Mouse (Mus musculus) myocyte (in vitro differentiated cells): ENCODE data around the gene Spdl1. TPM values are rescaled to one million over a fixed set of nuclear protein-coding genes. Genes with fewer than 3 reads are reported as not detected.

ENCODE experiments used
- H3K27me3 ChIP-seq: one replicate; pipeline ENCODE4 v1.6.1; 2011; ENCODE audit not compliant: control insufficient read depth, insufficient read depth, insufficient read length
- H3K36me3 ChIP-seq: one replicate; pipeline ENCODE4 v1.6.1; 2011; ENCODE audit not compliant: control insufficient read depth, insufficient read depth
- H3K4me2 ChIP-seq: one replicate; pipeline ENCODE4 v1.6.1; 2011; ENCODE audit warnings: low read depth, control low read depth
- H3K4me3 ChIP-seq: one replicate; pipeline ENCODE4 v1.5.1; 2011; ENCODE audit warnings: mild to moderate bottlenecking, control low read depth, moderate library complexity
- H3K79me2 ChIP-seq: one replicate; pipeline ENCODE4 v1.6.1; 2011; ENCODE audit not compliant: control insufficient read depth, insufficient read depth
- H3ac ChIP-seq: one replicate; pipeline ENCODE4 v1.6.1; 2011; ENCODE audit not compliant: control insufficient read depth, insufficient read length
- CEBPB ChIP-seq: IDR thresholded peaks from 2 replicates; pipeline ENCODE4 v1.6.1; 2011; ENCODE audit warnings: mild to moderate bottlenecking, moderate library complexity; ENCODE audit not compliant: poor library complexity, insufficient read depth, severe bottlenecking
- E2F4 ChIP-seq: IDR thresholded peaks from one replicate; pipeline ENCODE4 v1.6.1; 2011; ENCODE audit warnings: mild to moderate bottlenecking, control low read depth, moderate library complexity; ENCODE audit not compliant: insufficient read depth
- MAX ChIP-seq: IDR thresholded peaks from one replicate; pipeline ENCODE4 v1.6.1; 2011; ENCODE audit warnings: low read depth, mild to moderate bottlenecking, control low read depth
- MYOD1 ChIP-seq, 3 experiments: IDR thresholded peaks; one replicate each; pipeline ENCODE4 v1.6.1; 2011; ENCODE audit warnings: control low read depth in 2 of 3, low read depth in 2 of 3, mild to moderate bottlenecking in 2 of 3, moderate library complexity in 1 of 3; ENCODE audit not compliant: insufficient read length in 2 of 3, control insufficient read depth in 1 of 3
- MYOG ChIP-seq, 3 experiments: IDR thresholded peaks; one replicate each; pipeline ENCODE4 v1.6.1; 2011; ENCODE audit warnings: control low read depth in 2 of 3, low read depth in 2 of 3, mild to moderate bottlenecking in 2 of 3; ENCODE audit not compliant: insufficient read length in 2 of 3, control insufficient read depth in 1 of 3, insufficient read depth in 1 of 3
- POLR2A ChIP-seq: IDR thresholded peaks from one replicate; pipeline ENCODE4 v1.6.1; 2011; ENCODE audit warnings: low read depth, mild to moderate bottlenecking, control low read depth, moderate library complexity; ENCODE audit not compliant: insufficient read length
- POLR2AphosphoS2 ChIP-seq: IDR thresholded peaks from one replicate; pipeline ENCODE4 v1.6.1; 2011; ENCODE audit warnings: low read depth, control low read depth; ENCODE audit not compliant: insufficient read length
- REST ChIP-seq: IDR thresholded peaks from one replicate; pipeline ENCODE4 v1.6.1; 2011; ENCODE audit warnings: mild to moderate bottlenecking, control low read depth, moderate library complexity; ENCODE audit not compliant: insufficient read depth, insufficient read length
- SRF ChIP-seq: IDR thresholded peaks from one replicate; pipeline ENCODE4 v1.6.1; 2011; ENCODE audit warnings: low read depth; ENCODE audit not compliant: control insufficient read depth, insufficient read length
- TCF12 ChIP-seq: IDR thresholded peaks from one replicate; pipeline ENCODE4 v1.6.1; 2011; ENCODE audit warnings: mild to moderate bottlenecking, control low read depth; ENCODE audit not compliant: poor library complexity, insufficient read depth, severe bottlenecking
- TCF3 ChIP-seq: IDR thresholded peaks from one replicate; pipeline ENCODE4 v1.6.1; 2011; ENCODE audit warnings: low read depth, control low read depth; ENCODE audit not compliant: insufficient read length
- USF1 ChIP-seq: IDR thresholded peaks from one replicate; pipeline ENCODE4 v1.6.1; 2011; ENCODE audit warnings: low read depth, mild to moderate bottlenecking, control low read depth, moderate library complexity
- polyA plus RNA-seq: library from polyadenylated mRNA; unstranded; fragments of >200 nt; fragmentation: generic; extraction: Trizol; gene quantifications from one replicate; pipeline ENCODE4 v1.2.1, GENCODE M21; 2012; ENCODE audit warnings: missing spikeins

The Spdl1 gene
- polyA plus RNA-seq, 1 experiment = 3.4 TPM

DNA sequence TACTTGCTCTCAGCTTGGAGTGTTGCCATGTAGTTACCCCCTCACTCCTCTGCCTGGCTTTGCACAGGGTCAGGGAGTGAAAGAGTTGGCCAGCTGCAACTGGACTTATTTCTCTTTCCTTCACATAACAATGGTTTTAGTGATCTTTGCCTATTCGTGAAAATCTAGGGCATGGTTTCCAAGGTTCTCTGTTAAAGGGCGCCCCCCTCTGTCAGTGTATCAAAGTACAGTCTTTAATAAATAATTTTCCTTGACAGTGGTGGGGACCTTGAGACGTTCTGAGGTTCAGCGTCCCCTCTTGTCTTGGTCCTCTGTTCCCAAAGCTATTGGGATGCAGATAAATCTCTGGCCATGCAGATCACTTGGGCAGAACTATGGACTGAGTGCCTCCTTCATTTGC lies 37.3 kb downstream of the Spdl1 start:
- Histone ChIP-seq H3K27me3 (no peaks in the 10 kb centered on the region), H3K79me2 (no peaks in the 10 kb centered on the region), H3ac (no peak overlapping the region), H3K36me3 (no peaks in the 10 kb centered on the region), H3K4me3 (no peak overlapping the region), H3K4me2 (no peak overlapping the region)
- TF ChIP-seq TCF3 (no peak), MYOG (IDR thresholded peaks at IDR 0.05; ENCODE audit: control insufficient read depth in 1 of 3, insufficient read depth in 1 of 3, insufficient read length in 2 of 3, low read depth in 2 of 3) (no peak), CEBPB (no peak), REST (no peak)

GRCm38 (mm10) chr11:34791872-34792271 lies 41.6 kb downstream of the Spdl1 start:
- Histone ChIP-seq H3K27me3 (no peaks in the 10 kb centered on the region), H3K4me2 (no peak overlapping the region), H3K36me3 (no peaks in the 10 kb centered on the region), H3K4me3 (no peak overlapping the region), H3K79me2 (no peaks in the 10 kb centered on the region), H3ac (no peak overlapping the region)
- TF ChIP-seq SRF (no peak), E2F4 (no peak), REST (no peak)

DNA sequence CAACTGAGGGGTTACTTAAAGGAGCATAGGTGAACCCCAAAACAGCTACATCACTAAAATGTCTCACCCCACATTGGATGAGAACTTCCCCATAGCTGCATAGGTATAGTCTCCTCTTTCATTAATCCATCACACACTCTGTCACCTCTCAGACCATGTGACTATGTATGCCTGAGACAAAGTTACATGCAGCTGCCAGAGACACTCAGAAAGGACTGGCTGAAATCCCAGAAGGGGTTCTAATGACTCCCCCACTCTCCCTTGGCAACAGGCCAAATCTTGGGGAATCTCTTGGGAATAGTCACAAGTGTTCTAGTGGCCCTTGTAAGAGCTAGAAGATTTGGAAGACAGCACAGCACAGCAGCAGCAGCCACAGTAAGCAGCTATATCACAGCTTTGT lies 48.6 kb downstream of the Spdl1 start:
- no peak for TF ChIP-seq POLR2AphosphoS2
- TF ChIP-seq TCF3 = no peak
- no peak for TF ChIP-seq MYOD1 (IDR thresholded peaks at IDR 0.05; ENCODE audit: control insufficient read depth in 1 of 3, insufficient read length in 2 of 3, low read depth in 2 of 3)
- no peak for TF ChIP-seq TCF12
- no peak for TF ChIP-seq E2F4
- no peak for TF ChIP-seq MYOG (IDR thresholded peaks at IDR 0.05; ENCODE audit: control insufficient read depth in 1 of 3, insufficient read depth in 1 of 3, insufficient read length in 2 of 3, low read depth in 2 of 3)
- no peak for TF ChIP-seq POLR2A
- TF ChIP-seq USF1 = no peak
- no peak for TF ChIP-seq SRF
- no peak for TF ChIP-seq MAX
- no peak for TF ChIP-seq CEBPB
- no peak for TF ChIP-seq REST
- no peaks in the 10 kb centered on the region for H3K27me3 ChIP-seq
- no peaks in the 10 kb centered on the region for H3K79me2 ChIP-seq
- H3ac ChIP-seq = no peak overlapping the region
- no peak overlapping the region for H3K4me3 ChIP-seq
- no peak overlapping the region for H3K4me2 ChIP-seq
- no peaks in the 10 kb centered on the region for H3K36me3 ChIP-seq

DNA sequence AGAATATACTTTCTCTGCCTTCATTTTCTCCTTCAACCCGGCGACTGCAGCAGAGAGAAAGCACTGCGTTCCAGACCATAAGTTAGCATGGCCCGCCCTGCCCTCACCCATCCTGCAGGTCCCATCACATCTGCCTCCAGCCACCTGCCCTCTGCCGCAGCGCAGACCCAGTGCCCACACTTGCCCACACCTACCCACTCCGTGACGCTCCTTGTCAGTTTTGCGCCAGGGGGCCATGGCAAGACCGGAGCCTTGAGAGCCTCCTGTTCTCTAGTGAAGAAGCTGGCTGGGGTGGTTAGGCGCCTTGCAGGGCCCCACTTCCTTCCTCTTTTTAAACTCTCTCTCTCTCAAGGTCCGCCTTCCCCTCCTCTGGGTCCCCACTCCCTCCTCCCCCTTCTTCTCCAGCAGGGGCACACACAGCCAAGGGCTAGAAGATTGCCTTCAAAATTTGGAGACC lies 49.8 kb downstream of the Spdl1 start, which contains the start of gene Dock2:
TSS of gene Dock2 (minus strand) at position 306 of the 457 bp plus-strand sequence.
- TF ChIP-seq TCF12 (no peak), SRF (no peak), MYOD1 (IDR thresholded peaks at IDR 0.05; ENCODE audit: control insufficient read depth in 1 of 3, insufficient read length in 2 of 3, low read depth in 2 of 3) (no peak), TCF3 (no peak), REST (no peak), POLR2AphosphoS2 (no peak), MYOG (IDR thresholded peaks at IDR 0.05; ENCODE audit: control insufficient read depth in 1 of 3, insufficient read depth in 1 of 3, insufficient read length in 2 of 3, low read depth in 2 of 3) (no peak), USF1 (no peak), POLR2A (no peak), CEBPB (no peak)
- no peak within 1 kb of the TSS for H3K4me2 ChIP-seq
- H3ac ChIP-seq = no peak within 1 kb of the TSS
- H3K4me3 ChIP-seq = no peak within 1 kb of the TSS
- H3K27me3 ChIP-seq = no peaks in the 10 kb centered on the region
- no peaks in the 10 kb centered on the region for H3K79me2 ChIP-seq
- no peaks in the 10 kb centered on the region for H3K36me3 ChIP-seq

DNA sequence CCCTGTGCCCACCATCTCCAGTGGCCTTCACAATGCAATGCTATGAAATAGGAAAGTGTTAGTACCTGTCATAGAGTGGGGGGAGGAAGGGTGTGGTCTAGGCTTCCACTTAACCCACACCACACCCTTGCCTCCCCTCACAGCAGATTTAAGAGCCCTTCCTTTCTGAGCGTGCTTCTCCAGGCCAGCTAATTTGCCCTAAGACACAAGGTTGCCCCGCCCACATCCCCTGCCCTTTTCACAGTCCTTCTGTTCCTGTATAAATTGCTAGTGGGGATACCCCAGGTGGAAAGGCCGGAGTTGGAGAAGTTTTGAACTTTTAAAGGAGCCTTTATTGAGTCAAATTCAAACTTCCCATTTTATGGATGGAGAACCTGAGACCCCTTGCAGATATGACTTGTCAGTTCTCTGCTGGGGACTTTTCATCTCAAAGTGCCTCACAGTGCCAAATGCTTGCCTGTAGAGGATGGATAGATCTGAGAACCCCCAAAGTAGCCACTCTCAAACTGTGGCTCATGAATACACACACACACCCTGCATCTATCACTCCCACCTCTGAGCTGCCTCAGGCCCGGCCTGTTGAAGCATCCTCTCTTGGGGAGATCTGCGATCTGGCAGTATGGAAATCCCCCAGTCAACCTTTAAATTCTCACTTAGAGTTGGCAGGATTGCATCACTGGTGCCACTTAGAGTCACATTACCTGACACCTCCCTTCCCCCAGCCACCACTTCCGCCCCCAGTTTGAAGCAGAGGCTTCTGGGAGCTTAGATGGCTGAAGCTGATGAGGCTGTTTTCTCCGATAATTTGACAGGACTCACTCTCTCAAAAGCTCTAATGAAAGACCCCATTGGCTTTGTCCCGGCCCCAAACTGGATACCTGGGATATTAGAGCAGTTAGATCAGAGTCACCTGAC lies 50.7 kb downstream of the Spdl1 start:
- Histone ChIP-seq H3K4me3 (no peak overlapping the region), H3K27me3 (no peaks in the 10 kb centered on the region), H3K79me2 (no peaks in the 10 kb centered on the region), H3ac (no peak overlapping the region), H3K36me3 (no peaks in the 10 kb centered on the region), H3K4me2 (no peak overlapping the region)
- TF ChIP-seq TCF12 (no peak), REST (no peak), POLR2AphosphoS2 (no peak), POLR2A (no peak), MAX (no peak), TCF3 (no peak), MYOG (IDR thresholded peaks at IDR 0.05; ENCODE audit: control insufficient read depth in 1 of 3, insufficient read depth in 1 of 3, insufficient read length in 2 of 3, low read depth in 2 of 3) (no peak), CEBPB (no peak), MYOD1 (IDR thresholded peaks at IDR 0.05; ENCODE audit: control insufficient read depth in 1 of 3, insufficient read length in 2 of 3, low read depth in 2 of 3) (no peak), E2F4 (no peak), USF1 (no peak), SRF (no peak)
